Mouse (Mus musculus): ENCODE data around the gene Haao.
"Not testable (repeated sequence)": the region's sequence is repeated elsewhere in the genome, so short reads cannot be mapped to it uniquely, and the experiment has no call there.

The Haao gene

DNA sequence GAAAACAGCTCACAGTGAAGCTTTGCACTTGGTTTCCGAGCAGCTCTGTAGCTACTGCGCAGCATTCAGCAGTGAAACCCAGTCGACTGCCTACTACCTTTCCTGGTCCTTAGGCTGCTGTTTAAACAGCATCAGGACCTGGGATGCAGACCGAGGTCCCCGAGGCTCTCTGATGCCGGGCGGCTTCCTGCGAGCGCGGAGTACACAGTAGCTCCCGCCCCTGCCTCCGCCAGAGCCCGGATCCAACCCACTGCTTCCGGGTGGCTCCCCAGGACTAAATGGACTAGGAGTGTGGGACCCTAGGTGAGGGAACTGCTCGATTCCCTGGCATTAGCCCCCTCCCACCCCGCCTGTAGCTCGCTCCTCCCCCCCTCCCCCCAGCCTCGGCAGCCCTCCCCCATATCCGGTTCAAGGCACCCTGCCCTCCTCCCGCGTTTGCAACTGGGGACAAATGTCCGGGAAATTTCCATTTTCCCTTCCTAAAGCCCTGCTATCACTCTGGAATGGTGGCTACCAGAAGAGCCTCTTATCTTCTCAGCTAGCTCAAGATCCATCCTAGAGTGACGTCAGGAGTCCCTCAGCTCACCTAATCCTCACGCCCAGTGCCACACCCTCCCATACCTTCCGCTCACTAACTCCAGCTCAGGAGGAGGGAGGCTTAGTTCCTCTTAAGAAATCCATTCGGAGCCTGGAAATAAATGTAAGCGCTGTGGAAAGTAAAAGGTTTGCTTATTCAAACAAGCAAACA is 14.5 kb upstream of the Haao start:
- DNase-seq = peak; percentile 78

DNA sequence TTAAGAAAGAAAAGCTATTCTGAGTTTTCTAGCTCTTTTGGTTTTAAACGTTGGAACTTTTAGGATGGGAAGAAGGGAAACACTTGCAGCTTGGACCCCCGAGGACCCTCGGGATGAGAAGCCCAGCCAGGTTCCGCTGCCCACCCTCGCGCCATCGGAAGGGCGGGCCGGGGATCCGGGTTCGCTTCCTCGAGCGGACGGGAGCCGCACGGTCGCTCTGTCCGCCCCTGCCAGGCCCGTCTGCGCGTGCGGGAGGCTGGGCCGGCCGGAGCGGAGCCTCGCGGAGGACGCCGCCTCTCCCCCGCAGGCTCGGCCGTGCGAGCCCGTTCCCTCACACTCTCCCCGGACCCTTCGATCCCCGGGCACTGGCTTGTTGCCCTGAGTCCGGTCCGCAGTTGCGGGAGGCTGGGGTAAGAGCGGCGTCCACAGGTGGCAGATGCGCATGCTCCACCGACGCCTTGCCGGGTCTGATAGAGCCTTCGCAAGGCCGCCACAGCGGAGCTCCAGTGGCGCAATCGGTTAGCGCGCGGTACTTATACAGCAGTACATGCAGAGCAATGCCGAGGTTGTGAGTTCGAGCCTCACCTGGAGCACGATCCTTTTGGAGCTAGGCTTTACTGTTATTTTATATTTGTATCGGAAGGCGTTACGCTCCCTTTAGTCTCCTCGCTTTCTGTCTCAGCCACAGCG is 13.8 kb upstream of the Haao start:
- peak; percentile 92 for DNase-seq

DNA sequence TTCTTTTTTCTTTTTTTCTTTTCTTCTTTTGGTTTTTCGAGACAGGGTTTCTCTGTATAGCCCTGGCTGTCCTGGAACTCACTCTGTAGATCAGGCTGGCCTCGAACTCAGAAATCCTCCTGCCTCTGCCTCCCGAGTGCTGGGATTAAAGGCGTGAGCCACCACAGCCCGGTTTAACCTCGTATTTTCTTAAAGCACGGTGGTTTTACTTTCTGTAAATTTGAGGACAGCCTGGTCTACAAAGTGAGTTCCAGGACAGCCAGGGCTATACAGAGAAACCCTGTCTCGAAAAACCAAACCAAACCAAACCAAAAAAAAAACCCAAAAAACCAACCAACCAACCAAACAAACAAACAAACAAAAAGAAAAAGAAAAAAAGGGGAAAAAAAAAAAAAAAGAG is 13.2 kb upstream of the Haao start:
- DNase-seq = not testable (repeated sequence)

DNA sequence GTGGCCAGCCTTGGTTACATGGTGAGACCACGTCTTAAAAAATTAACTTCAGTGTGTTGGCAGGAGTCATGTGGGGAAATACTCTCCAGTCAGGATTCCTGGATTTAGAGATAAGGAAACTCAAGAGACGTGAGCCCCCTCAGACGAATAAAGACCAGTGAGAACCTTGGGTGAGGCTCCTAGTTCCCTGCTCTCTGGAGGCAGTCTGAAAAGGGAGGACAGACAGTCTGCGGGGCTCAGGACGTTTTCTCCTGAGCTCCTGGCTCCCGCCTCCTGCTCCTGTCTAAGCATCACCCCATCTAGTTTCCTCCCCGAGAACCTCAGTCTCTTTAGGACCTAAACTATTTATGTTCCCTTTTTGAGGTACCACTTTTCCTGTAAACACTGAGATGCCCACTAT is 12.5 kb upstream of the Haao start:
- no peak for DNase-seq

DNA sequence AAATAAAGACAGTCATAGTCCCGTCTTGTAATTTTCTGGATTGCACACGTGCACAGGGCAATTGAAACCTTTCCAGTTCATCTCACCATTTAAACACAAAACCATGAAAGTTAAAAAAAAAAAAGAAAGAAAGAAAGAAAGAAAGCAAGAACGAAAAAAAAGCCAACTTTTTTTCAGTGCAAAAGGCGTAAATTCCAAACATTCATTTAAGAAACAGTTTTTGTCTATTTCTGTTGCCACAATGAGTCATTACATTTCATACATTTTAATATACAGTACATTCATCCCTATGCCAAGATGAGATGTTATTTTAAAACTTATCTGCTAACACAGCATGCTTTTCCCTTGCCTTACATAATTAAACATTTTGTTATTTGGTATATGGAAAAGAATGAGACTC is 11.9 kb upstream of the Haao start:
- no peak for DNase-seq

DNA sequence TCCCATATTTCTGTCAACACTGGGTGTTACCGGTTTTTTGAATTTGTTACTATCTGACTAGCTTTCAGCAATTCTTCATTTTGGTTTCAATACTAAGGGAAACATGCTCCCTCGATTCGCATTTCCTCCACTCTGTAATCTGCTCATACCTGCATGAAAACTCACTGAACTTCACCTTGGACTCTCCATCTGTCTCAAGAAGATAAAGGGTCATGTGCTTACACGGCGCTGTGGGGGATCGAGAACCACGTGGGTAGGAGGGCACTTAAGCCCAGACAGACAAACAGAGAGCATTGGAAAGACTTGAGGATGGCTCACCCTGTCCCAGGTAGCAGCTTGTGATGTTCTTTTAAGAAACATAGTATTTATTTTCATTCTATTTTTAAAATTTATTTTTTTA is 10.7 kb upstream of the Haao start:
- DNase-seq = no peak

DNA sequence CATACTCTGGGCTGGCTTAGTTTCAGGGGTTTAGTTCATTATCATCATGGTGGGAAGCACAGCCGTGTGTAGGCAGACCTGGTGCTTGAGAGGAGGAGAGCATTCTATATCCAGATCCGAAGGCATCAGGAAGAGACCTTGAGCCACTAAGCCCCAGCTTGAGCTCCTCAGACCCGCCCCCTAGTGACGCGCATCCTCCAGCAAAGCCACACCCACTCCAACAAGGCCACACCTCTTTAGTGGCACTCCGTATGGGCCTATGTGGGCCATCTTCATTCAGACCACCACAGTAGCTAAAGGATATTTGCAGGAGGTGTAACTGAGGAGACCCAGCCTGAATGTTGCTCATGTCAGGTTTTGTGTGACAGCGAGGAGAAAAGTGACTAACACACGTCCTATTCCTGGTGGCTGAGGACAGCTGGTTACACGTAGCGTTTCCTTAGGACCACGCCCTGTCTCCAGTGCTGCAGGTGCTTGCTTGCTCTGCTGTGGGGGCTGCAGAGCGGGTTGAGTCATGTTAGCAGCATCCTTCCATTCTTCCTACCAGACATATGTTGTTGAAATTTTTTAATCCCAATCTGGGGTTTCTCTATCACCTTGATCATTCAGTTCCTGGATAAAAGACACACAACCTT is 6.6 kb upstream of the Haao start:
- peak; percentile 51 for DNase-seq

DNA sequence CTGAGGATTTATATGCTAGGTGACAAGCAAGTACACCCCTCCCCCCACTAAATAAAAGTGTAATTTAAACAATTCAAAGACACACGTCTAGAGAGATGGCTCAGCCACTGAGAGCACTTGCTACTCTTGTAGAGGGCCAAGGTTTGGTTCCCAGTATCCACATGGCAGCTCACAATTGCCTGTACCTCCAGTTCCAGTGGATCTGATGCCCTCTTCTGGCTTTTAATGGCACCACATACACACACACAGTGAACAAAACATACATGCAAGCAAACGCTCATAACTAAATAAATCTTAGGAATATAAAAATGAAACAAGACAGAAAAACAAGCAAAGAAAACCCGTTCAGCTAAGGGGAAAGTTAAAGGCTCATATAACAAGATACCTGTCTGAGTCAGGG is 6.1 kb upstream of the Haao start:
- DNase-seq = no peak

DNA sequence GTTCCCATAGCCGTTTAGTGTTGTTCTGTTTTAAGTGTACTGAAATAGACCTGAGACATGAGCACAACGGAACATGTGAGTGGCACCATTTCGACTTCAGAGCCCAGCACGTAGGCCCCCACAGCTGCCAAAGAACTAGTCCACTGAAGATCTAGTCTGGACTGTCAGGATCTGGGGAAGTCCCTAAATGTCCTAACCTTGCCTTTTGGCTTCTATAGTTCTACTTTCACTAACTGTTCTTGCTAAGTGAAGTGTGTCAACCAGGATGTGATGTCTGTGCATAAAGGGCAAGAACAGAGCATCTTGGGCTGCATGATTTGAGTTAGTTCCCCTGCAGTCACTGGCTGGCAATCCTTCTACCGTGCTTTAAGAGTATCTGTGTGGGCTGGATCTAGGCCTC is 3.1 kb upstream of the Haao start:
- no peak for DNase-seq

DNA sequence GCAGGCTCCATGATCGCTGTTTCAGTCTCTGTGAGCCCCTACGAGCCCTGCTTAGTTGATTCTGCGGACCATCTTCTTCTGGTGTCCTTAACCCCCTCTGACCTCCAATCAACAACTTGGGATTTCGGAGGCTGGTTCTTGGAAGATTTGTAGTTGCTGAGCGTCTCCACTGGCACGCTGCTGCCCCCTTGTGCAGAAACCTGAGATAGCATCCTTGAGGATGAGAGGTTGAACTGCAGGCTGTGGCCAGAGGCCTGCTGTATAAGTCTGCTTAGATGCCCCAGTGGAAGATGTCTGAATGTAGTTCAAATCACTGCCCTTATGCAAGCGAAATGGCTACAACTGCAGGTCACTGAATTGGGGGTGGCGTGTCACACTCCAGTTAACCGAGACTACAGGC is 2.7 kb upstream of the Haao start:
- peak; percentile 87 for DNase-seq

DNA sequence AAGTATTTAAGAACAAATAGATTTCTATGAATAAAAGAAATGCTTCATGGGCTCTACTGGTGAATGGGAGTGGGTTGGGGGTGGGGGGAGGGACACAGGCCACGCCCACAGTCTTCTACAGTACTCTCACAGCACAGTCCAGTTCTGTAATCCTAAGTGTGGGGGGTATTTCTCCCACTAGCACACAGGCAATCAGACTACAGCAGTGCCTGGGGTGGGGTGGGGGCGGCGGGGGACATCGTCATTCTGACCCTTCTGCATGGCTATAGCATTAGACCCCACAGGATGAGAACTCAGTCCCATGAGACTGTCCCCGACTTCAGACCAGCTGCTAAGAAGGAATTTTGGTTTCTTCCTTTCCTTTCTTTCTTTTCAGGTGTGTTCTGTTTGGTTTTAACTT is 2.0 kb upstream of the Haao start:
- no peak for DNase-seq

DNA sequence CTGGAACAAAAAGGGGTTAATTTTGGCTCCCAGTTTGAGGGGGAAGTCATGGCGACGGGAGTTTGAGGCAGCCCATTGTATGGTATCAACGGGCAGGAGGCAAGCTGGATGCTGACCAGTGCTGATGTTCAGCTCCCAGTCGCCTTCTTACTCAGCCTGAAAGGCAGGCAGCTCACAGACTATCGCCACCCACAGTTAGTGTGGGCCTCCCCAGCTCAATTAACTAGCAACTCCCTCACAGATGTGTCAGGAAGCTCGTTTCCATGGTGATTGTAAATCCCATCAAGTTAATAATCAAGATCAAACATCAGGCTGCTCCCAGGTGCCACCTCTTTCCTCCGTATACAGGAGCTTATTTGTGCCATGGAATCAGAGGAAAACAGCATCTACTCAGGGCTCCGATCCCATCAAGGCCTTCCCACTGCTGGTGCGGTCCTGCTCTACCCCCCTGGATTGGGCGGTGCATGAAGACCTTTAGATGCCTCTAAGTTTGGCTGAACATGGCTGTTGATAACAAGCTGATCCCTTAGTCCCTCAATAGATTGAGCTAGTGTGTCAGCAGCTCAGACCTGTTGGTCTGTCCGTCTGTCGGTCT is 1.4 kb upstream of the Haao start:
- DNase-seq = no peak

DNA sequence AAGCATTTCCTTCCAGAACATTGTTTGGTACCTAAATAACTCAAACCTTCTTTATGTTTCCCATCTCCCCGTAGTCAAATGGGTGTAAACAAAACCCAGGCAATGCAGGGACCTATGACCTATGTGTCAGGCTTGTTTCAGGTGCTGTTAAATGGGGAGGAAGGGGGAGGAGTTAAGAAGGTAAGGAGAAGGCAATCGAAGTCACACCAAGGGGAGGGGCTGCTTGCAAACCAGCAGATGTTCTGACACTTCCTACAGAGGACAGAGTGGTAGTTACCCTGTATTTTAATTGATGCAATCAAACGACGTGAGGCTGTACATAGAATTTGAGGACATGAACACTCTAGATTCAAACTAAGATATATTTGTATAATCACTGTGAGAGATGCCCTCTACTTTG is 719 bp upstream of the Haao start:
- no peak for DNase-seq

DNA sequence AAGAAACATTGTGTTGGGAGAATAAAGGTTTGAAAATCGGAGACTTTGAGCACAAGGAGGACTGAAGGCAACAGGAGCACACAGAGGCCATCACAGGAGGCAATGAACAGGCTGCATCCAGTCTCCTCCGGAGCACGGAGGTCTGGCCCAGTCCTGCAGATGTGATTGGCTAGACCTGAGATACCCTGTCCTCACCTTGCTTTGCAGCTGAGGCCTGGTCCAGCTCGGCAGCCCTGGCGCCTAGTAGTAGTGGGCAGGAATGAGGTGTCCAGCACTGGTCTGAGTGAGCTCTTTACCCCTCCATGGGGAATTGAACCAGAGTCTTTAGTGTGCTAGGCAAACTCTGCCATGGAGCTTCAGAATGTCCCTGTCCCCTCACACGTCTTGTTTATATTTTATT is 663 bp downstream of the Haao start:
- no peak for DNase-seq

DNA sequence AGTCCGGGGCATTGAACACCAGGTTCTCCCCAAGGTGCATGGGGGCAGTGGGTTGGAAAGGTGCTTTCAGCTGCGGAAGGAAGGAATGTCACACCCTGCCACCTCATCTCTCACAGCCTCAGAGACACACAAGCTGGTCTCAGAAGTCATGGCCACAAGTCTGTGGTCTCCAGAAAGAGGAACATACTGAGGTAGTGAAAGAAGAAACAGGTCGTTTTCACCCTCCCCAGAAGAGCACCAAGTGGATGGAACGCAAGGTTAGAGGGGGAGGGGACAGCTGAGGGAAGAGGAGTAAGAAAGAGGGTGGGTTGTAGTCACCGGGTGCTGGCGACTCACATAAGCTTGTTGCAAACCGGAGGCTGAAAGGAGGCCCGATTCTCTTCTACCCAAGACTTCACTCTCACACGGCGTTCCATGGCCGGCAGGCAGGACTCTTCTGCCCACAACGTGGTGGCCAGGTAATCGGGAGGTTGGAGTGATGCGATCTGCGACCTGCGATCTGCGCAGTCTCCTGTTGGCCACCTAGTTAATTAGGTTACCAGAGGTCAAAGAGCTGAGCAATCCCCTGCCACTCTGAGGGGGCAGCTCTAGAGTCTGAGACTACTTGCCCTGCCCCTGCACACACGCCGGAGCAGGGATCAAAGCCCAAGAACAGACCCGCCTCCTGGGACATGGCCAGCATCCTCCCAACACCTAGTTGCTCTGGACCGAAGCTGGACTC is 1.3 kb downstream of the Haao start:
- no peak for DNase-seq

DNA sequence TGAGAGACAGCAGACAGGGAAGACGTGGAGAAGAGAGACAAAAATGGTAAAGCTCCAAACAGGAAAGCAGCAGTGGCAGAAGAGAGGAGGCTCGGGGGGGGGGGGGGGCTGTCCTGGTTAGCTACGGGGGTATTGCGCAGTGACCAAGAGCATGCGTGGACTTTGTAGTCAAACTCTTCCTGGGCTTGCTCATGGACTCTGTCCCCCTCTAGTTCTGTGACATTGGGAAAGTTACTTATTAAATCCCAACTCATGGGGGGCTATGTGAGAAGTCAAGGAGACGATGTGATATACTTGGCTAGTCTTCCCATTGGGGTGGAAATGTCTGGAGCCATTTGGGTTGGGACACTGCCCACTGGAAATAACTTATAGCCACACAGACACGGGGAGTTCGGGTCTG is 2.2 kb downstream of the Haao start:
- DNase-seq = no peak

DNA sequence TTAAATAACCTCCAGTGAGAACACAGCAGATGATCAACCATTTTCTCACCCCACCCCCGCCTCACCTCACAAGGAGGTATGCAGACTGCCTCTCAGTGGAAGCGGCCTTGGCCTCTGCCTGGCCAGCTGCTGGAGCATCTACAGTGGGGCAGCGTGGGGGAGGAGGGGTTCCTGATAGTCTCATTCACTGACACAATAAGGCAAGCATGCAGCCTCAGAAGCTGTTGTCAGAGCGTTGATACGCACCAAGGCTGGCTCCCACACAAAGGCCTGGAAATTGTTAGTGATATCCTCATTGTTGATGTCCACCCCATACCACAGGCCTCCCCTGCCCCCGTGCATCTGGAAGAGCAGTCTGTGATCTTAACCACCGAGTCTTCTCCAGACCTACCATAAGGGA is 4.0 kb downstream of the Haao start:
- DNase-seq = no peak

DNA sequence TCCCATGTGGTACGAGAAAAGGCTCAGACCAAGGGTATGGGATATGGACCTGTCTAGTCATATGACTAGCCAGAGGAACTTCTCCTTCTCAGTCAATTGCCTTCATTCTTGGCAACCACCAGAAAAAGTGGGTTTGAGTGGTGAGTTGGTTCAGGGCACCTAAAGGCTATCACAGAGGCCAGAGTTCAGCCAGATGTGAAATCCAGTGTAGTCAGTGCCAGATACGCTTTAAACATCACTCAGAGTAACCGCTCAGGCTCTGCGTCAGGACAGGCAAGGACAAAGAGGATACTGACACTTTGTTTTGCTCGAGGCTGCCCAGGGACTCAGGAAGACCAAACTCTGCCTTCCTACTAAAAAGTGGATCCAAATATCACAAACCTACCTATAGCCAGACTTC is 6.8 kb downstream of the Haao start:
- no peak for DNase-seq

DNA sequence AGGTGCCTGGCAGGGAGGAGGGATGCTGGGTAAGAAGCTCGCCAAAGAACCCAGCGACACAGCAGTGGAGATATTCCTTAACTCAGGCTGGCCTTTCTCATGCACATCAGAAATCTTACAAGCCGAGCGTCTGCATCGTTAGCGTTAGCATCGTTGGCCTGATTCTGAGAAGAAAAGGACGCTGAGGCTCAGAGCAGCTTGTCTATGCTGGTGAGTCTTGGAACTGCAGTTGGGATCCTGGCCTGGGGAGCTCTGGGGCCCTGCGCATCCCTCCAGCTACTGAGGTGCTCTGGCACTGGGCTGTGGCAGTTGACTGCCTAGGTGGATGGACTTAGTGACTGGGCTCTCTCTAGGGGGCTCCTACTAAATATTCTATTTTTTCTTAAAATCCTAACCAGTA is 8.6 kb downstream of the Haao start:
- no peak for DNase-seq

DNA sequence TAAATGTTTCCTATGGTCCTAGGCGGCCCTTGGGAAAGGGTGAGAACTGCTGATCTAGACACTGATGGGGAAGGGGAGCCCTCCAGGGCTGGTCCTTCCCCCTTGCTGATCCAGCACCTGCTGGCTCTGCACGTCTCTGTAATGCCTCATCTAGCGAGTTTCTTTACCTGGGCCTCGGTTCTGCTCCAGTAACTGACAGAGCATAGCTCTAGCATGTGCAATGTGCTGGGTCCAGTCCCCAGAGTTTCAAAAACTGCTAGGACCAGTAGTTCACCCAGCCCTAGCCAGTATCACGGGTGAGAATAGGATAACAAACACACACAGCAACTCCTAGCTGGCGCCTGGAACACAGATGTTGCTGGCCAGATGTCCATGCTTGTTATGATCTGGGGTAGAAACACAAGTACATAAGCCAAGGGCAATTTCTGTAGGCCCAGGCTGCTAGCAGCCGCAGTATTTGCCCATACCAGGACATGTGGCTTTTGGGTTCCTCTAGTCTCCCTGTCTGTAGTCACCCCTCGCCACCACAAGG is 10.0 kb downstream of the Haao start:
- DNase-seq = no peak

DNA sequence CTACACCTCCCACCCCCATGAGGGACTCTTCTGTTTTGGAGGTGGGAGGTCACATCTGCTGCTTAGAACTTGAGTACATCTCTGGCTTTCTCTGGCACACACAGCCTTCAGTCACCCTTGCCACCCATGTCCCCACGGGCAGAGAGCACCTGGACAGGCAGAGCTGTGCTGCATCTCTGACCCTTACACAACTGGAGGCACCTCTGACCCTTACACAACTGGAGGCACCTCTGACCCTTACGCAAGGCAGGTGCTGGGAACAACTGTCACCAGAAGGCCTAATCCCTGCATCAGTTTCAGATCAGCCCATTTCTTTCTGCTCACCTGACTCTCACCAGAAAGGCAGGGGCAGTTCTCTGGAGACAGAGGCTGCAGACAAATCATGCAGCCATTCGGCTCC is 11.7 kb downstream of the Haao start:
- DNase-seq = no peak

DNA sequence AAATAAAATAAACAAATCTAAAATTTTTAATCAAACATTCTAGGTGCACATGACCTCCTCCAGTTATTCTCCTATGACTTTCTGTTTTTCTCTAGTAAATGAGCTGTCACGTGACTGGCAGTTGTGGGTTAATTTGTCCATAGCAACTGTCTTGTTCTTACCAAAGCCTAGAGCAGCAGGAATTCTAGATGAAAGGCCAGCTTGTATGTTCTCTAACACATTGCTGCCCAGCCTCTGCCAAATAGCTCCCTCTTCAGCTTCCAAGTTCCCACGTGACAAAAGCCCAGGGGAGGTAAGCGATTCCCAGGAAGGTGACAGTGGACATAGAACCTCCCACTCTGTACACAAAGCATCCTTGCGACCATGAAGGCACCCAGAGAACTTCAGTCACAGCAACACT is 13.6 kb downstream of the Haao start:
- no peak for DNase-seq

Data from embryo, embryonic 11 days (tissue).